Mouse (Mus musculus): ENCODE data around the gene Taf8.

DNA sequence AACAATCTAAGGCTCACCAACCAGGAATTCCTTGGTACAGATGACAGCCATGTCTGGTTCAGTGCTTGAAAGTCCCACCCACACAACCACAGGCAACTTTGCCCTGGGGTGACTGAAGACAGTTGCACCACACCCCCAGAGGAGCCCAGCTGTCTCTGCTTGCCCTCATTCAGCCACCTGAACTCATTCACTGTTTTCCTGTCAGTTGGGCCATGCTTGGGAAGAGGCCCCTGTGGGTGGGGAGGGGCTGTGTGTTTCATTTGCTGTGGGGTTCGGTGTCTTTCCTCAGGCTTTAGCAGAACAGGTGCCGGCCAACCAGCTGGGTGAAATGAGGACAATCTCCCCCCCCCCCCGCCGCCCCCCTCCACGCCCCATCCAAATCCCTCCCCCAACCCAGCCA lies 40.0 kb upstream of the Taf8 start:
- TF ChIP-seq POLR2A (IDR thresholded peaks at IDR 0.05; ENCODE audit: borderline replicate concordance, control insufficient read depth, low read depth, low read length) (no peak), CTCF (IDR thresholded peaks at IDR 0.05; ENCODE audit: control insufficient read depth, insufficient read depth, low read length) (no peak)
